Mouse (Mus musculus) E14TG2a.4 (cell line): ENCODE measurements at regions not wholly inside any gene's neighbourhood (a gene's known extent, or its start where the extent isn't known, plus 50 kb on each side); places are given as distances from the start of the nearest gene placed in this dataset.

ENCODE experiments used
- CTCF ChIP-seq: conservative IDR thresholded peaks from 2 replicates; pipeline ENCODE4 v1.5.1; 2014; ENCODE audit warnings: low read length
- NANOG ChIP-seq: IDR thresholded peaks from 2 replicates; pipeline ENCODE4 v1.6.1; 2014; ENCODE audit warnings: borderline replicate concordance, low read length, mixed read lengths
- POU5F1 ChIP-seq: IDR thresholded peaks from 2 replicates; pipeline ENCODE4 v1.6.1; 2014; ENCODE audit warnings: low read length, borderline replicate concordance

DNA sequence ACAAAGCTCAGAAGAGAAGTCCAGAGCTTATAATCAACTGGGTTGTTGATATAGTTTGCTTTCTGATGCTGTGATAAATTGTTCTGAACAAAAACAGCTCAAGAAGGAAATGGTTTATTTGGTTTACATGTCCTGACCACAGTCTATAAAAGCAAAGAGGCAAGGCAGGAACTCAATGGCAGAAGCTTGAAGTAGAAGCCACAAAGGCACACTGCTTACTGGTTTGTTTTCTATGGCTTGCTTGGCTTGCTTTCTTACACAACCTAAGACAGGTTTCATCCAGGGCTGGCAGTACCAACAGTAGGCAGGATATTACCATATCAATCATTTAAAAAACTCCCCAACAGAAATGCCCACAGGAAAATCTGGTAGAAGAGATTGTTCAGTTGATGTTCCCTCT lies 502.7 kb upstream of the Mef2c start:
- TF ChIP-seq CTCF (no peak), NANOG (no peak), POU5F1 (no peak)
